Mouse (Mus musculus): ENCODE measurements around the gene Rptor.

GRCm38 (mm10) chr11:119683796-119684195 is 81.1 kb downstream of the Rptor start:
- TF ChIP-seq CTCF (IDR thresholded peaks at IDR 0.05; ENCODE audit: extremely low read depth, insufficient read depth, low read length): no peak
- TF ChIP-seq POLR2A (IDR thresholded peaks at IDR 0.05; ENCODE audit: extremely low read depth, insufficient read depth, low read length): no peak
